Mouse (Mus musculus): ENCODE results near the gene Ccdc158.

GRCm38 (mm10) chr5:92562002-92562401 is 113.1 kb downstream of the Ccdc158 start:
- TF ChIP-seq CTCF (conservative IDR thresholded peaks at IDR 0.05; ENCODE audit: insufficient read depth, insufficient read length, low read depth, low read length), result no peak
- TF ChIP-seq POLR2A (IDR thresholded peaks at IDR 0.05; ENCODE audit: low read depth, low read length), result no peak

Measured in kidney, adult 2 months (tissue).